Mouse (Mus musculus): Measurements from ENCODE around the gene Il27ra. TPM values are rescaled to one million over a fixed set of nuclear protein-coding genes. Genes with fewer than 3 reads are reported as not detected.

The Il27ra gene
- 0.38 and 0.53 TPM in 2 replicates for polyA plus RNA-seq (2021; fragmentation: Nextera tagmentation)
- long read RNA-seq, experiment 1, partial matches to known transcripts, result 0 of 1 reads
- long read RNA-seq, experiment 1, other reads (novel, unspliced or antisense), result 1 of 1 reads
- long read RNA-seq, experiment 2, partial matches to known transcripts, result 0 of 4 reads
- long read RNA-seq, experiment 2, other reads (novel, unspliced or antisense), result 3 of 4 reads

DNA sequence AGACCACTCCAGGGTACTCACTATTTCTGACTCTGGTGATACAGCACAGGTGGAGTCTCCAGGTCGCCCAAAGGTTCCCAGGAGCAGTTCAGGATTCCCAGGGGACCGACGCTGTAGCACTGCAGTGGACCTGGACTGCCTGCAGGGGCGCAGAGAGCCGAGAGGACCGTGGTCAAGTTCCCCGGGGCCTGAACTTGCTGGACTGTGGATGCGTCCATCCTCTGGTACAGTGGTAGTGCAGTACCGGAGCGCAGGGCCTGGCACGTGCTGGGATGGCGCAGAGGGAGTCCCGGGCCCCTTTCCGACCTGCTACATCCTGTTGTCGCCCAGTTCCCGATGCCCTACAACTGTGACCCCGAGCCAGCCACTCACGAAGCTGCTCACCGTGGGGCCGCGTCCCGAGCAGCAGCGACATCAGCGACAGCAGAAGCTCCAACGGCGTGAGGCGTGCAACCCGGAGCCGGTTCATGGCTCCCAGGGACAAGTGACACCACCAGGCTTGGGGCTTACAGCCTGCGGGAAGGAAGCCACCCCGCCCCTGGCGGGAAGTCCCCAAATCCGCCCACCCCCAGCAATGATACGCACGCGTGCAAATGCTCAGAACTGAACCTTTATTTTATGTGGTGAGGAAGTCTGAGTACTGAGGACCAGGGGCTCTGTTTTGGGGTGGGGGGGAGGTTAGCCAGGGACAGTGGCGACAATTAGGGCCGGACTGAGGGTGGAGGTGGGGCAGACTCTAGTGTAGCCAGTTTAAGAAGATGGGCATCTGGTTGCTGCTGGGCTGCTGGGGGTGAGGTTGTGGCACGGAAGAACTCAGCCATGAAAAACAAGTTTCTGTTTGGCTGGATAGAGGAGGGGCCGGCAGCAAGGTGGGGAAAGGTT, at the start of gene Il27ra:
TSS of gene Il27ra (minus strand) at position 524 of the 882 bp plus-strand sequence.

GRCm38 (mm10) chr8:84066291-84066930, 24.0 kb upstream of the Il27ra start, which contains the start of gene Rfx1:
Rfx1 (plus strand) TSS chr8:84066834.

DNA sequence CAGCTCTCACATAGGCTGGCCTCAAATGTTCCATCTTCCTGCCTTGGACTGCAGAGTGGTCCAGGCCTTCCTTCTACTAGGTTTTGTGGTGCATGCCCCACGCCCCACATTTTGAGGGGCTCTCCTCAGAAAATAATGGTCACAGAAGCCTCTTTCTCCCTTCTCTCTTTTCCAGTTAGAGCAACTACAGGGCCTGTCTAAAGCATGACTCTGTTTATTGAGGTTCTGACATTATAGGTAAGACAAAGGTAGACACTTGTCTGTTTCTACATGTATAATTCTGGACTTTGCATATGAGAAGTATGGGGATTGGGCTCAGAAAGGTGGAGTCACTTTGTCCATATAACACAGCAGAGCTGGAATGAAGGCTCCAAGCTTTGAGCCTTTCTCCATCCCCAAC, 22.6 kb upstream of the Il27ra start, which contains the start of gene Gm10643:
TSS of gene Gm10643 (minus strand) at position 101 of the 400 bp plus-strand sequence.

GRCm38 (mm10) chr8:84044900-84045299, 2.5 kb upstream of the Il27ra start, which contains the start of gene Rln3:
Rln3 (minus strand) TSS chr8:84045000.

GRCm38 (mm10) chr8:84021096-84021495, 21.3 kb downstream of the Il27ra start, which contains the start of gene Palm3:
Palm3 (plus strand) TSS chr8:84021471.

GRCm38 (mm10) chr8:84011705-84012498, 30.5 kb downstream of the Il27ra start, which contains the start of gene 2210011C24Rik:
2210011C24Rik (minus strand) TSS chr8:84012171.

GRCm38 (mm10) chr8:84001281-84002000, 40.9 kb downstream of the Il27ra start, which contains the start of gene 1700067K01Rik:
1700067K01Rik (plus strand) TSS chr8:84001502.

GRCm38 (mm10) chr8:83997511-83998141, 44.8 kb downstream of the Il27ra start, which contains the start of gene Samd1:
Samd1 (plus strand) TSS chr8:83997672.

Small RNA genes within 50 kb of the gene (microRNA-seq; reads per million reads assigned to microRNA genes)
- 2.1 reads per million, percentile 3 among the genes with 10 or more reads in this experiment for gene Mir1199
- not detected for gene Mir709
- 25.8 reads per million, percentile 44 among the genes with 10 or more reads in this experiment for gene Mir8111

Other genes starting within 250 kb of the Il27ra start
- 16.6 and 20.0 TPM in 2 replicates for gene Adgrl1, start 142.5 kb downstream of the Il27ra start, polyA plus RNA-seq (2021; fragmentation: Nextera tagmentation)
- gene Gm10644, start 87.4 kb downstream of the Il27ra start, polyA plus RNA-seq (2021; fragmentation: Nextera tagmentation), result 0.57 and 0.84 TPM in 2 replicates
- gene Asf1b, start 87.1 kb downstream of the Il27ra start, polyA plus RNA-seq (2021; fragmentation: Nextera tagmentation), result 0.98 and 1.1 TPM in 2 replicates
- 81.4 and 111 TPM in 2 replicates for gene Prkaca, start 69.6 kb downstream of the Il27ra start, polyA plus RNA-seq (2021; fragmentation: Nextera tagmentation)
- gene Samd1, start 44.9 kb downstream of the Il27ra start, polyA plus RNA-seq (2021; fragmentation: Nextera tagmentation), result 1.2 and 1.9 TPM in 2 replicates
- gene 1700067K01Rik, start 41.1 kb downstream of the Il27ra start, polyA plus RNA-seq (2021; fragmentation: Nextera tagmentation), result 0.19 and 0.21 TPM in 2 replicates
- 1.8 and 2.0 TPM in 2 replicates for gene 2210011C24Rik, start 30.4 kb downstream of the Il27ra start, polyA plus RNA-seq (2021; fragmentation: Nextera tagmentation)
- gene Palm3, start 21.1 kb downstream of the Il27ra start, polyA plus RNA-seq (2021; fragmentation: Nextera tagmentation), result 0.39 and 0.70 TPM in 2 replicates
- gene Rln3, start 2.4 kb upstream of the Il27ra start, polyA plus RNA-seq (2021; fragmentation: Nextera tagmentation), result not detected in 2 replicates
- gene Gm10643, start 22.5 kb upstream of the Il27ra start, polyA plus RNA-seq (2021; fragmentation: Nextera tagmentation), result 1.4 and 2.5 TPM in 2 replicates
- gene Rfx1, start 24.2 kb upstream of the Il27ra start, polyA plus RNA-seq (2021; fragmentation: Nextera tagmentation), result 1.4 and 1.6 TPM in 2 replicates
- 1.8 and 2.8 TPM in 2 replicates for gene Dcaf15, start 62.2 kb upstream of the Il27ra start, polyA plus RNA-seq (2021; fragmentation: Nextera tagmentation)
- 0.09 TPM in 1 of 2 replicates, not detected in the other for gene Podnl1, start 83.4 kb upstream of the Il27ra start, polyA plus RNA-seq (2021; fragmentation: Nextera tagmentation)
- 9.7 and 12.2 TPM in 2 replicates for gene Cc2d1a, start 105.3 kb upstream of the Il27ra start, polyA plus RNA-seq (2021; fragmentation: Nextera tagmentation)
- 1.2 and 1.5 TPM in 2 replicates for gene 4930432K21Rik, start 105.4 kb upstream of the Il27ra start, polyA plus RNA-seq (2021; fragmentation: Nextera tagmentation)
- 4.2 and 5.5 TPM in 2 replicates for gene Nanos3, start 142.6 kb upstream of the Il27ra start, polyA plus RNA-seq (2021; fragmentation: Nextera tagmentation)
- gene Zswim4, start 194.5 kb upstream of the Il27ra start, polyA plus RNA-seq (2021; fragmentation: Nextera tagmentation), result 2.5 and 2.9 TPM in 2 replicates
- 438 and 480 TPM in 2 replicates for gene D8Ertd738e, start 207.1 kb upstream of the Il27ra start, polyA plus RNA-seq (2021; fragmentation: Nextera tagmentation)
- 12.7 and 14.8 TPM in 2 replicates for gene Mri1, start 214.7 kb upstream of the Il27ra start, polyA plus RNA-seq (2021; fragmentation: Nextera tagmentation)
- 21.8 and 23.0 TPM in 2 replicates for gene Ccdc130, start 227.8 kb upstream of the Il27ra start, polyA plus RNA-seq (2021; fragmentation: Nextera tagmentation)

All from layer of hippocampus, adult 6 months (tissue).